Mouse (Mus musculus): Measurements from ENCODE around the gene Syap1.
"Not testable (repeated sequence)": the region's sequence is repeated elsewhere in the genome, so short reads cannot be mapped to it uniquely, and the experiment has no call there.

The Syap1 gene

DNA sequence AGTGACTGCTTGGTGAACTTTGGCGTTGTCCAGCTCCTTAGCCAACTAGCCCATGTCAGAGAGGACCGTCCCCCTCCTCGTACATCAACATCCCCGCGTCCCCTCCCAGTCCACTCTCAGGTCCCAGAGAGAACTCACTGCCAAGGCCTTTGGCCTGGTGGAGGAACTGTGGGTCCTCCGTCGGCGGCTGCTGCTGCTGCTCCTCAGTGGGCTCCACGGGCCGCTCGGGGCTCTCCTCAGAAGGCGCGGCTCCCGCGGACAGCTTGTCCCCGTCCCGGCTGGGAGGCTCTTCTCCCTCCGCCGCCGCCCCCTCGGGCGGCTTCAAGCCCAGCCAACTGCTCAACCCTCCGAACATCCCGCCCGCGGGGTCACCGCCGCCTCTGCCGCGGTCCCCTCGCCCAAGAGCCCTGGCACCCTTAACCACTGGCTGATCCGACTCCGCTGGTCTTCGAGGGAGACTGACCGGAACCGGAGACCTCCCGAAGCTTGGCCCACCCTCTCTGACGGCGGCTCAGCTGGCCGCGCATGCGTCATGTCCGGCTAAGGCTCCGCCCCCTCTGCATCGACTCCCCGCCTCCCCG is at the start of gene Syap1:
TSS of gene Syap1 (minus strand) at position 517 of the 581 bp plus-strand sequence.
- peak; percentile 62 to 69 for DNase-seq (ENCODE audit: low read depth in 2 of 2, low spot score in 2 of 2)

DNA sequence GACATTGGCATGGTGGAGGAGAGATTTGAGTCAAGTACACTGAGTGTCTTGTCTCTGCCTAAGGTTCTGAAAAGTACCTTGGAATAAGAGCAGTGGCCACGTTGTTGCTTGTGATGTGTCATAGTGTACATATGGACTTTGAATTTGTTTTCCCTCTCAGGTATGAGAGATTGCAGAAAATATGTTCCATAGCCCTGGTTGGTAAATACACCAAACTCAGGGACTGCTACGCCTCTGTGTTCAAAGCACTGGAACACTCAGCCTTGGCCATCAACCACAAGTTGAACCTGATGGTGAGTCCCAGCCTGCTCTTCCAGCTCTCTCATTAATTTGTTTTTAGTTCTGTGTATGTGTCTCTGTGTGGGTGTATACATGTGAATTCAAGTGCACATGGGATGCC is 43.2 kb upstream of the Syap1 start:
- no peak for DNase-seq (ENCODE audit: low read depth in 2 of 2, low spot score in 2 of 2)

GRCm38 (mm10) chrX:162921487-162922125 is 33.4 kb upstream of the Syap1 start:
- no peak for DNase-seq (ENCODE audit: low read depth in 2 of 2, low spot score in 2 of 2)

- peak; percentile 6 to 37 for DNase-seq (ENCODE audit: low read depth in 2 of 2, low spot score in 2 of 2)
Measured at GRCm38 (mm10) chrX:162915697-162916096, 27.4 kb upstream of the Syap1 start.

- no peak for DNase-seq (ENCODE audit: low read depth in 2 of 2, low spot score in 2 of 2)
Measured at GRCm38 (mm10) chrX:162913651-162914050, 25.4 kb upstream of the Syap1 start.

GRCm38 (mm10) chrX:162907554-162907953 is 19.3 kb upstream of the Syap1 start:
- no peak for DNase-seq (ENCODE audit: low read depth in 2 of 2, low spot score in 2 of 2)

DNA sequence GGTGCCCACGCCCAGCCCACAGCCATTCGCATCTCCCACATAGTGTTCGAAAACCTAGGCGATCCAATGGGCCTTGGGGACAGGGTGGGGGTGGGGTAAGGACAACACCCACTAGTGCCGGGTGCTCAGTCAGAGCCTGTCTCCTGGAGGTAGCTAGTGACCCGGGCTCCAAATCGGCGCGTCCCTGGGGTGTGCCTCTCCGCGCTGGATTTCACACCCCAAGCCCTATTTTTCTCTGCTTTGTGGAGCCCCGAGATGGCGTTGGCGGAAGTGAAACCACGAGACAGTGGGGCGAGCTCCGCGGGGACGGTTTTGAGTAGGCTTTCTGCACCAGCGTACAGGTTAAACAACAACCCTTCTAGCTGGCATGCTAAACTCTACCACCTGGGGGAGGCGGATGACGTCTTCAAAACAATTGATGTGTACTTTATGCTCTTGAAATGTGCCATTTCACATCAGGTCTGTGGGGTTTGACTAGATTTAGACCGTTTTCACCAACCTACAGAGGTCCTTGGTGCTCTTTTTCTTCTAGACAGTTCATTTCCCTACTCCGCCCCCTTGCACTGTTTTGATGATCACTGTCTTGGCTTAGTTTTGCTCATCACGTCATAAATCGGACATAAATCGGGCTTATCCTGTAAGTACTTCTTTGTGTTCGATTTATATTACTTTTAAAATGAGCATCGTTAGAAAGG is 13.9 kb upstream of the Syap1 start:
- DNase-seq (ENCODE audit: low read depth in 2 of 2, low spot score in 2 of 2) = peak; percentile 74 to 78

DNA sequence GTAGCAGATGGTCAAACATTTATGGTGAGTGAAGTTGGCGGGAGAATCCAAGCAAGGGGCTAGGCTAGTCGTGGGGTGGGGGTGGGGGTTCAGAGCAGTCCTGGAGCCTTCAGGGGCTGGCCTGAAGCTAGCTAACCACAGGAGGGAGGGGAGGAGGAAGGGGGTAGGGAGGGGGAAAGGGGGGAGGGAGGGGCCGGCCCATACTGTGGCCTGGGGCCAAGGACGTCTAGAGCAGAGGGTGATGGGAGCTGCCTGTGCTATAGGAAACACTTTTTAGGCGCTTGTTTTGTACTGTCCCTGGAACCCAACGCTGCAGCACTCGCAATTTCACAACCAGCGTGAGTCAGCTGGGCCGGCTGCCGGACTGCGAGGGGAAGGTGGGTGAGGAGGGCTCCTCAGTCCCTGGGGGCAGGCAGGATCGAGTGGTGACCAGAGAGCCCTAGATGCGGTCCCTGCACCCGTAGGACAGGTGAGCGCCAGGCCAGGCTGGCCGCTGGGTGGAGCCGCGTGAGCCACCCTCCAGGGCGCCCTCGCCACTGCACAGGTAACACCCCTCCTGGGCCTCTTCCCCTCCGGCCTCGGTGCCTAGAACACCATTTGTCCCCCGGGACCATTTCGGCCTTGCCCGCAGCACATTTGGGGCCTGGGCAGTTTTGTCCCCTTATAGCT is 13.3 kb upstream of the Syap1 start:
- peak in 1 of 2 experiments; percentile 21 for DNase-seq (ENCODE audit: low read depth in 2 of 2, low spot score in 2 of 2)

GRCm38 (mm10) chrX:162900938-162901337 is 12.7 kb upstream of the Syap1 start, which contains the start of gene Ctps2:
Gene Ctps2 (plus strand): TSS chrX:162901238.
- DNase-seq (ENCODE audit: low read depth in 2 of 2, low spot score in 2 of 2) = no peak

DNA sequence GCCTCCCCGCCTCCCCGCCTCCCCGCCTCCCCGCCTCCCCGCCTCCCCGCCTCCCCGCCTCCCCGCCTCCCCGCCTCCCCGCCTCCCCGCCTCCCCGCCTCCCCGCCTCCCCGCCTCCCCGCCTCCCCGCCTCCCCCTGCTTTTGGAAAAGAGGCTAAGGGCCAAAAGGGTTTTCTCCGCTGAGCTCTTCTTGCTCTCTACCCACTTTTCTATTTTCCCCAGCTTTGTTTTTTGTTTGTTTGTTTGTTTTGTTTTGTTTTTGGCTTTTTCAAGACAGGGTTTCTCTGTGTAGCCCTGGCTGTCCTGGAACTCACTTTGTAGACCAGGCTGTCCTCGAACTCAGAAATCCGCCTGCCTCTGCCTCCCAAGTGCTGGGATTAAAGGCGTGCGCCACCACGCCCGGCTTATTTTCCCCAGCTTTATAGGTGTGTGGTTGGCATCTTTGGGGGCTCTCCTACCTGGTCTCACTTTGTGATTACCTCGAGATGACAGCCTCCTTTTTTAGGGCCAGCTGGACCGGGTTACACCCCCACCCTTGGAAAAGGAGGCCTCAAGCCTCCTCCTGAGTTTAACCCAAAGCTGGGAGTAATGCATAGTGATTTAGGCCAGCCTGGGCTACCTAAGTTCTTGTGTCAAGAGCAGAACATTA is 452 bp upstream of the Syap1 start:
- DNase-seq (ENCODE audit: low read depth in 2 of 2, low spot score in 2 of 2) = not testable (repeated sequence)

DNA sequence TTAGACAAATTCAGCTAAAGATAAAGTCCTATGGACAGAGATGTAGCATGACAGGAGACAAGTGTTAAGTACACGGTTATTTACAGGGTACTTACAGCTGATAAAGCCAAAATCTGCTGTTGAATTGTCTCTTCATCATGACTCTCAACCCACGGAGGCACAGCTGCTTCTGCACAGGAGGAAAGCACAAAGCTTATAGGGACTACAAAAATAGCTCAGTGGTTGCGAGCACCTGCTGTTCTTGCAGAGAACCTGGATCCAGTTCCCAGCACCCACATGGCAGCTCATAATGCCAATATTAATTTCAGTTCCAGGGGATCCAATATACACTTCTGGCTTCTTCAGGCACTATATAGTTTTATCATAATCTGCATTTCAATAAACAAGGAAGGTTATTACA is 10.0 kb downstream of the Syap1 start:
- DNase-seq (ENCODE audit: low read depth in 2 of 2, low spot score in 2 of 2) = no peak

DNA sequence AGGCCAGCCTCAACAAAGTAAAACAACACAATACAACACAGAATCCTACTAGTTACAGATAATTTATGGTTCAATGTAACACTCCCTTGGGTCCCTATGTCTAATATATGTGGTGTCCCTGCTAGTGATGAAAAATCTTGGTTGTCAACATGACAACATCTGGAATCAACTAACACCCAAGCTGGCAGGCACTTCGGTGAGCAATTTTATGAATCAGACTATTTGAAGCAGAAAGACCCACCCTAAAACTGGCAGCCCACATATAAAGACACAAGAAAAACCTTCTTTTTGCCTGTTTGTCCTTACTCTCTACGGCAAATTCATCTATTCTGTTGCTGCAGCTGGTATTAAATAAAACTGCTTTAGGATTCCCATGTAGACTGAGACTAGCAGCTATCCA is 14.5 kb downstream of the Syap1 start:
- DNase-seq (ENCODE audit: low read depth in 2 of 2, low spot score in 2 of 2) = no peak

DNA sequence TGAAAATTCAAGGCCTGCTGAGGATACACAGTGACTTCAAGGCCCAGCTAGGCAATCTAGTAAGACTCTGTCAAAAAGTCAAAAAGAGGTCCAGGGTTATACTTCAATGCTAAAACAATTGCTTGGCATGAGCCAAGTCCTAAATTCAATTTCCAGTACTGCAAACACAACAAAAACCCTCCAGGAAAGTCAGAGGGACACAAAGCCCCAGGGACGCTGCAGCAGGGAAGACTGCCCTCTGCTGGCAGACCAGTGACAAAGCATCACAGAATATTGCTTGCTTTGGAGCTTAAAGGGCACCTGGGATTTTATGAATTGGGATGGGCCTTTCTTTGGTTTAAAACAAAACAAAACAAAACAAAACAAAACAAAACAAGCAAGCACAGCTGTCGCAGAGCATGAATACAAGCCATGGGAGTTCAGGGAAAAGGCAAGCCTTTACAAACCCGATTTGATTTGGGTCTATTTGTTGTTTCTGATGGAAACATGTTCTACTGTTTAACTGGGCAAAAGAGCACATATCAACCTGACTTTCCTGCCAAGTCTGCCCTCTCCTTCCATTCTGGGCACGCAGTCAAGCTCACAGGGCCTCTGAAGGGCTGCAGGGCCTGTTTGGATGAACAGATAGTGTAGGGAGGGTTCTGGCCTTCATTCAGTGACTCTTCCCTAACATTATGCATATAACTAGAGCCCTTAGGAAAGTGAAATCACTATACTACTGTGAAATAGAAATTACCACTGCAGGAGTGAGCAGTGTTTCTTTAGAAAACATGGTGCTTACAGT is 16.3 kb downstream of the Syap1 start:
- DNase-seq (ENCODE audit: low read depth in 2 of 2, low spot score in 2 of 2) = peak in 1 of 2 experiments; percentile 15

DNA sequence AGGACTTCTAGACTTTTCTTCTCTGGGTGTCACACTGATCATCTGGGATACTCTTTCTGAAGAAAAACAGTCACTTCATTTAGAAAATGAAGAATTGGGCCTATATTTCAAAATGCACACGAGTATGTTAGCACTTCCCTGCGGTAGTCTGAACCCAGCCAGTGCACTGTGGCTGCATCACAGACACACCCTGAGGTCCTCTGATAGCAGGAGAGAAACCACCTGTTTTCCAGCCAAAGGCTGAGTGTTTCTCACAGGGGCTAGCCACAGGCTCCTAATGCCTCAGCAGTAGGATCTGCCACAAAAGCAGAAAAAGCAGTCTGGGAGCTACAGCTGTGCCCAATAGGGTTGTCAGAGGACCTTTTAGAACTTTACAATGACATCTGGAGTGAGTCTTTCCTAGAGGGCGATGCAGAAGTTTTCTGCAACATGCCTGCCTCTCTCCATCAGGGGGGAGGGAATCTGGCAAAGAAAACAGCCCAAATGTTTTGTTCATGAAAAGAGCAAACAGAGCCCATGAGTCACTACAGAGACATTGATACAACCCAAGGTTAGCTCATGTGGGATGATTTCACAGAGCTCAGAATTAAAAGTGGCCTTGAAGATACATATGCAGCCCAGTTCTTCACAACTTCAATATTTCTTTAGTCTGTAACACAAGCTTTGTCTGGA is 19.8 kb downstream of the Syap1 start:
- no peak for DNase-seq (ENCODE audit: low read depth in 2 of 2, low spot score in 2 of 2)

GRCm38 (mm10) chrX:162848682-162849081 is 39.6 kb downstream of the Syap1 start:
- DNase-seq (ENCODE audit: low read depth in 2 of 2, low spot score in 2 of 2) = no peak

GRCm38 (mm10) chrX:162845531-162845930 is 42.7 kb downstream of the Syap1 start:
- DNase-seq (ENCODE audit: low read depth in 2 of 2, low spot score in 2 of 2) = no peak

DNA sequence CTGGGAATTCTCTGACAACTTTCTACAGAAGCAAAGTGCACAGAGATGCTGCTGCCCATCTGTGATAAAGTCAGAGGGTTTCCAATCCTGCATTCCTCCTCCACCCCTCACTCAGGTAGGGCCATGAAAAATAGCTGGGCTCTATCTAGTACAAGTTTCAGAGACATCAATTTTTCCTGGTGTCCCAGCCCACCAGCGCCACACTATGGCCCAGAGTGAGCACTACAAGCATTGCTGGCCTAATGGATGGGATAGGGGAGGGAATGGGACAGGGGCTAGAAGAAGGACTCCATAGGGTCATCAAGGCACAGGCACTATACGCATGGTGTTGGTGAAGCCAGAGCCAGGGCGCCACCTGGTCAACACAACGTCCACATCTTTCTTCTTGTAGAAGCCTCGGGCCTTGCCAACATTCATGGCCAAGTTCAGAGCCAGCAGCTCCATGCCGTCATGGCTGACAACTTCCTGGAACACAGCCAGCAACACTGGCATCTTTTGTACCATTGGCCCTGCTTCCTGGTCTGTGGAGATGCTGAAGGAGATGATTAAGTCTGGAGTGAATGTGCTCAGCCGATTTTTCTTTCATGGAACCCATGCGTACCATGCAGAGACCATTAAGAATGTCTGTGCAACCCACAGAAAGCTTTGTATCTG is 43.7 kb downstream of the Syap1 start:
- no peak for DNase-seq (ENCODE audit: low read depth in 2 of 2, low spot score in 2 of 2)

DNA sequence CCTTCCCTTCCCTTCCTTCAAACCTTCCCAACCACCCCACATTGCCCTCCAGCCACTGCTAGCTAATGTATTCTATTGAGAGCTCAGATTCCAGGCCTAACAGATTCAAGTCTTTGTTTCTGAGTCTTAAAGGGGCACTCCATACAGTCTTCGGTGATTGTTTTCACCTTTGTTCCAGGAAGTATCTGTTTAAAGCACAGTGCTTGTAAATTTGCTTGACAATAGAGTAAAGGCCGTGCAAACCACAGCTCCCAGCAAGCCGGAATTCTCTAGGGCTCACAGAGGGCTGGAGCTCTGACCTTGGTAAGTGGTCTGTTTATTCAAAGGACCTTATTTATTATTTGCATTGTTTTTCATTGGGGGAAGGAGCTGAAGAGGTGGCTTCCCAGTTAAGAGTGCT is 56.1 kb downstream of the Syap1 start:
- DNase-seq (ENCODE audit: low read depth in 2 of 2, low spot score in 2 of 2) = no peak

- no peak for DNase-seq (ENCODE audit: low read depth in 2 of 2, low spot score in 2 of 2)
Measured at GRCm38 (mm10) chrX:162831542-162831941, 56.7 kb downstream of the Syap1 start.

Measured in CD8-positive naive resting alpha-beta T cell, adult 2 months (primary cell).